Mouse (Mus musculus) ES-Bruce4 (cell line): ENCODE data around the gene Tmem252.

ENCODE experiments used
- CTCF ChIP-seq: IDR thresholded peaks from one replicate; pipeline ENCODE4 v1.8.1; 2011; ENCODE audit warnings: low read depth, low read length
- EP300 ChIP-seq: IDR thresholded peaks from 2 replicates; pipeline ENCODE4 v1.6.1; 2011; ENCODE audit warnings: low read depth, low read length; ENCODE audit not compliant: insufficient read depth
- POLR2A ChIP-seq: IDR thresholded peaks from one replicate; pipeline ENCODE4 v1.8.1; 2011; ENCODE audit warnings: low read length; ENCODE audit not compliant: insufficient read depth

DNA sequence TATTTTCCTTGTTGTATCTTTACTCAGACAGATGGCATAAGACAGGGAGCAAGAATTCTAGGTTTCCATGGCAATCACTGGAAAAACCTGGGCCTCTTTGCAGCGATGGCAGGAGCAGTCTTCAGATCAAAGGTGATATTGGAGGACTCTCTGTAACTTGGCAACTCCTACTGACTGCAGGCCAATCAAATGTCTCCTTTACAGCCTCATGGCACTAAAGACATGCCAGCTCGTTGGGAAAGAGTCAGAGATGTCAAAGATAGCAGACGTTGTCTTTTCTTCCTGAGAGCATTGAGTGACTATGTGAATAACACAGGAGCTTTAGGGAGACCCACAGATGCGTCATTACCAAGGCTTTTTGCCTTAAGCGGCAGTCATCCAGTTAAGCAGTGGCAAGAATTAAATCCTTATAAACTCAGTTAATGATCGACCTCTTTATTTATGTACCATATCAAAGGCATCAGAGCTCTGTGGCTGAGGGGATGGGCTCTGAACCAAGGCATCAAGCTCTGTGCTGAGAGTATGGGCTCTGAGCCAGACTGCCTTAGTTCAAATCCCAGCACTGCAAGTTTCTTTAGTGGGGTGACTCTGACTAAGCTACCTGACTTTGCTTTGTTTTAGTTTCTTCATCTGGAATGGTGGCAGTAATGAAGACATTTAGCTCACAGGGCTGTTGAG, 21.3 kb upstream of the Tmem252 start:
- TF ChIP-seq CTCF (no peak), POLR2A (no peak), EP300 (no peak)
